Mouse (Mus musculus): ENCODE measurements around the gene Rtn1.

The Rtn1 gene

GRCm38 (mm10) chr12:72273721-72274414 lies 135.0 kb downstream of the Rtn1 start:
- no peak for DNase-seq

GRCm38 (mm10) chr12:72267614-72268013 lies 141.2 kb downstream of the Rtn1 start:
- no peak for DNase-seq

GRCm38 (mm10) chr12:72265261-72266228 lies 143.3 kb downstream of the Rtn1 start:
- no peak for DNase-seq

GRCm38 (mm10) chr12:72263213-72264103 lies 145.4 kb downstream of the Rtn1 start:
- DNase-seq = no peak

GRCm38 (mm10) chr12:72257000-72257399 lies 151.9 kb downstream of the Rtn1 start:
- DNase-seq = no peak

GRCm38 (mm10) chr12:72253040-72253439 lies 155.8 kb downstream of the Rtn1 start:
- DNase-seq = no peak

- DNase-seq = no peak
These were observed 156.9 kb downstream of the Rtn1 start for GRCm38 (mm10) chr12:72251890-72252445.

- no peak for DNase-seq
These were observed 163.9 kb downstream of the Rtn1 start for GRCm38 (mm10) chr12:72244951-72245350.

GRCm38 (mm10) chr12:72242807-72243206 lies 166.0 kb downstream of the Rtn1 start:
- no peak for DNase-seq

GRCm38 (mm10) chr12:72240506-72240905 lies 168.3 kb downstream of the Rtn1 start:
- DNase-seq = no peak

- DNase-seq = no peak
These were observed 169.5 kb downstream of the Rtn1 start for GRCm38 (mm10) chr12:72239230-72239894.

- DNase-seq = no peak
These were observed 171.6 kb downstream of the Rtn1 start for GRCm38 (mm10) chr12:72237251-72237650.

- DNase-seq = peak; percentile 3 to 47
These were observed 172.3 kb downstream of the Rtn1 start for GRCm38 (mm10) chr12:72236564-72237011.

- DNase-seq = no peak
These were observed 173.1 kb downstream of the Rtn1 start for GRCm38 (mm10) chr12:72235621-72236351.

GRCm38 (mm10) chr12:72234966-72235365 lies 173.9 kb downstream of the Rtn1 start:
- no peak for DNase-seq

- DNase-seq = no peak
These were observed 174.7 kb downstream of the Rtn1 start for GRCm38 (mm10) chr12:72234151-72234550.

- no peak for DNase-seq
These were observed 175.7 kb downstream of the Rtn1 start for GRCm38 (mm10) chr12:72232826-72233790.

- DNase-seq = no peak
These were observed 176.7 kb downstream of the Rtn1 start for GRCm38 (mm10) chr12:72232176-72232575.

GRCm38 (mm10) chr12:72229451-72230196 lies 179.2 kb downstream of the Rtn1 start:
- DNase-seq = no peak

All from kidney, postnatal 25 days (tissue).